Mouse (Mus musculus): ENCODE data around the gene Rab1a.
"Not testable (repeated sequence)": the region's sequence is repeated elsewhere in the genome, so short reads cannot be mapped to it uniquely, and the experiment has no call there.

Rab1a gene

DNA sequence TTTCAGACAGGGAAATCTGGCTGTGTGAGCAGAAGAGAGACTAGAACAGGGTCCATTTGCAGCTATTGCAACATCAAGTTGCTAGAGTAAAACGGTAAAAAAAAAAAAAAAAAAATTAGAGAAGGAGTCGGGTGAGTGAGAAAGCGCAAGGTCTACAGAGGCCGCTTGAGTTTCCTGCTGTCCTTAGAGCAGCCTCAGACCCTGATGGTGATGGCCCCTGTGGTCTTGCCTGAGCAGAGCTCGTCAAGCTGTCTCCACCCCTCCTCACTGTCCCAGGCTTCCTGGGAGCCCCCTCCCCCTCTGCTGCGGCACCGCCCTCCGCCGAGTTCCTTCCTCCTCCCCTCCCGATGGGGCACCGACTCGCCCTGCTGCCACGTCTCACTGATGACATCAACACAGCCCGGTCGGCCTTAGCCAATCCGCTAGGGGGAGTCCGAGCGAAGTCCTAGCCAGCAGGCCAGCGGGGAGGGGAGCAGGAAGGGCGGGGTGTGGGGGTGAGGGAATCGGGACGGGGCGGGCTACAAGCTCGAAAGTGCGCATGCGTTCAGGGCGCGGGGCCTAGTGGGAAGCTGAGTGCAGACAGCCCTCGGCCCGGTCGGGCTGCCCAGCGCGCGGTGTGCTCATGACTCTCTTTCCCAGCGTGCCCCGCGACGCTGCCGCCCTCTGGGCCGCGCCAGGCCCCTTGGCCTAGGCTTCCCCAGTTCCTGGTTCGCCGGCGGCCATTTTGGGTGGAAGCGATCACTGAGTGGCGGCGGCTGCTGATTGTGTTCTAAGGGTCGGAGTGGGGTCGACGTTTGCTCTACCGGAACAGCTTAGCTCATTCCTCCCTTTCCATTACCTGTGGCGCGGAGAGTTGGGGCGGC lies at the start of gene Rab1a:
Gene Rab1a, plus strand, starts transcription at position 720 of the 863 bp plus-strand sequence.
- DNase-seq (ENCODE audit: extremely low spot score, low read depth, low spot score) = peak; percentile 94

DNA sequence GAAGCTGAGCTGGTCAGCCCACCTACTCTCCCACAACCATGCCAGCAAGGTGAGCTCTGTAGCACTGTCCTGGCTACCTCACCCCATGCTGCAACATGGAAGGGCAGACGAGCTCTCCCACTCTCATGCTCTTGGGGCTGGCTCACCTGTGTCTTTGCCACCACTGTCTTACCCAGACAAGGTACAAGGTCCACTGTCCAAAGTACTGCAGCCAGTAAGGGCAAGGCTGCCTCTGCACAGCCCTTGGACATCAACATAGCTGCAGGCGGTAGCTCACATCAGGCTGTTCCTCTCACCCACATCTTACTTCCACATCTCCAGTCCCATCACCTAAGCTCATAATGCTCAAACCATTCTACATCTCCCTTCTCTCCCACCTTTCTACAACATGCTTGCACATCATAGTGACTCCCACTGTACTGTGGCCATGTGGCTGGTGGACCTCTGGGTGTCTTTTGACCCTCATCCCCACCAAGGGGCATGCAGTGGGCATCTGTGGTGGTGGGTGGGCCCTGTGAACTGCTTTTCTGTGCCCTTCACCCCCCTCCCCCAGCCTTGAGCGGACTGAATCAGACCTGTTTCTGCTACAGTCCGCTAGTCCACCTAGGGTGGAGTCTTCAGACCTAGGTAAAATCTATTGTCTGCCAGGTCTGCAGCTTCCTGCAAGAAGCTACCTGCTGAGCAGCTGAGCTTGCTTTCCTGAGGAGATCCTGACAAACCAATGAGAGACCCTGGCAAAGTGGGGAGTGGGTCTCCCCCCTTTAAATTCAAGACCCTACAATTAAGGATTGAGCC lies 48.9 kb upstream of the Rab1a start:
- DNase-seq (ENCODE audit: extremely low spot score, low read depth, low spot score) = no peak

DNA sequence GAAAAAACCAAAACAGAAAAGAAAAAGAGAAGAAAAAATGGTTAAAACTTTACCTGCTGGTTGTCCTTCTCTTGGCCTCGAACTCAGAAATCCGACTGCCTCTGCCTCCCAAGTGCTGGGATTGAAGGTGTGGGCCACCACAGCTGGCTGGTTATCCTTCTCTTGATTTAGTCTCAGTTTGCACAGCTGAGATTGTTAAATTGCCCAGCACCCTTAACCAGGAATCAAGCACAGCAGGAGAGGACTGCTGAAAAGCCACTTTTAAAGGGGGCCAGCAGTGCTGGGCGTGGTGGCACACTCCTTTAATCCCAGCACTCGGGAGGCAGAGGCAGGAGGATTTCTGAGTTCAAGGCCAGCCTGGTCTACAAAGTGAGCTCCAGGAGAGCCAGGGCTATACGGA lies 47.7 kb upstream of the Rab1a start:
- not testable (repeated sequence) for DNase-seq (ENCODE audit: extremely low spot score, low read depth, low spot score)

DNA sequence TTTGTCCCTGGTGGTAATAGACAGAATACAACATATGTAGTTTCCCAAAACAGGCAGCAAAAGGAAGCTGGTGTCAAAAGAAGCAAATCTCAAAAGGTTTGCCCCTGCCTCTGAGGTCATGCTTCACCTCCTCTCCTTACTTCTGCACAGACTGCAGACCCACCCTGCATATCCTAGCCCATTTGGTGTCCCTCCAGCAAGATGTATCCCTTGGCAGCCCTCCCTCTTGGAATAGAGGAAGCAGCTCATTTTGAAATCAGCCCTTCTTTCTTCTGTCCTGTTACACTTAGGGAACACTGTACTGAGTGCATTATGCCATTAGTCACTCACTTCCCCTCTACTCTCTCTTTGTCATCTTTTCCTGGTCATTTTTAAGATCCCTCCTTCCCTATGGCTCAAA lies 42.4 kb upstream of the Rab1a start:
- no peak for DNase-seq (ENCODE audit: extremely low spot score, low read depth, low spot score)

DNA sequence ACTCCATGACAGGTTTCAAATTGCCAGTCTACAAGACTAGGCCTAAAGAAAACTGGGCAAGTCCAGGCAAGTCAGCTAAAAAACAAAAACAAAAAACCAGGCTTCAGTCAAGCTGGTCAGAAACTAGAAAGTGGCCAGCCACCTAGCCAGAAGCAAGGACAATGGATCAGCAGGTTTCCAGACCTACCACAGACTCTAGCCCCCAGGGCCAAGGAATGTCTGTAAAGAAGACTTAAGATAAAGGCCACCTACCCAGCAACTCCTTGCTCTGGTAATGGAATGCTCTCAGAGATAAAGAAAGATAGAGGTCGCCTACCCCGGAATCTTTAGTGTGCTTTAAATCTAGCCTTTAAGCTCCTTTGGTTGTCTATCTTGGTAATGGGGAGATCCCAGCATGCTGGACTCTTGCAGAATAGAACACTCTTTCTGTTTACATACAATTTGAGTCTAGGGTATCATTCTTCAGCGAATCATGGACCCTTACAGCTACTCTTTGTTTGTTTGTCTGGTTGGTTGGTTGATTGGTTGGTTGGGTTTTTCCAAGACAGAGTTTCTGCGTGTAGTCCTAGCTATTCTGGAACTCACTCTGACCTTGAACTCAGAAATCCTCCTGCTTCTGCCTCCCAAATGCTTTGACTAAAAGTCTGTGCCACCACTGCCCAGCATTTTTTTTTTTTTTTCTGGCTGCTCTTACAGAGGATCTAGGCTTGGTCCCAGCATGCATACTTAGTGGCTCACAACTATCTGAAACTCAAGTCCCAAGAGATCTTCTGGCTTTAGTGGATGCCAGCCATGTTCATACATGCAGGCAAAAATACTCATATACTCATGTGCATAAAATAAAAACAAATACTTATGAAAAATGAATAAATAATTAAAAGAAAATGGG lies 36.0 kb upstream of the Rab1a start:
- no peak for DNase-seq (ENCODE audit: extremely low spot score, low read depth, low spot score)

DNA sequence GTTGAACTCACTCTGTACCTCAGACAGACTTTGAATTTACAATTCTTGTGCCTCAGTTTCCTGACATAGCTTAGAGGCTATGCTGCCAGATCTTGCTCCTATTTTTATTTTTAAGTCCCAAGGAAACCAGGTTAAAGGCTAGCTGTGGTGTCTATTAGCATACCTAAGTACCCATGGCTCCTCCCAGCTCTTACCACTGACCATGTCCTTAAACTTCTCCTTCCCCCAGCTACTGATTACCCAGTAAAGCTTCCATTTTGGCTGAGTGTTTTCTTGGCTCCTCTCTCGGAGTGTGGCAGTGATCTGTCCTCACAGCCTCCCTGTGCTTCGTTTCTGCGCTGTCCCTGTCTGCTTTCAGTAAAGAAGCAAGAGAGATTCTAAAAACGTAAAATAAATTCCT lies 35.2 kb upstream of the Rab1a start:
- no peak for DNase-seq (ENCODE audit: extremely low spot score, low read depth, low spot score)

DNA sequence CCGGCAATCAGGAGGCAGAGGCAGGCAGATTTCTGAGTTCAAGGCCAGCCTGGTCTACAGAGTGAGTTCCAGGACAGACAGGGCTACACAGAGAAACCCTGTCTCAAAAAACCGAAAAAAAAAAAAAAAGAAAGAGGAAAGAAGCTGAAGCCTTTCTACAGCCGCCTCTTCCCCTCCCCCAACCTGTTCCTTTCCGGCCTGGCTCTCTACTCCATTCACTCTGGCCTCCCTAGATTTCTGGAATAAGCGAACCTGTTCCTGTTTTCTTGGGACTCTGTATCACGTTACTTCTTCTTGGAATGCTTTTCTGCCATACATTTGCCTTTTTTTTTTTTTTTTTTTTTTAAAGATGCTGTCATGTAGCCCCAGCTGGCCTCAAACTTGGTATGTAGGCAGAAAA lies 34.8 kb upstream of the Rab1a start:
- DNase-seq (ENCODE audit: extremely low spot score, low read depth, low spot score) = not testable (repeated sequence)

DNA sequence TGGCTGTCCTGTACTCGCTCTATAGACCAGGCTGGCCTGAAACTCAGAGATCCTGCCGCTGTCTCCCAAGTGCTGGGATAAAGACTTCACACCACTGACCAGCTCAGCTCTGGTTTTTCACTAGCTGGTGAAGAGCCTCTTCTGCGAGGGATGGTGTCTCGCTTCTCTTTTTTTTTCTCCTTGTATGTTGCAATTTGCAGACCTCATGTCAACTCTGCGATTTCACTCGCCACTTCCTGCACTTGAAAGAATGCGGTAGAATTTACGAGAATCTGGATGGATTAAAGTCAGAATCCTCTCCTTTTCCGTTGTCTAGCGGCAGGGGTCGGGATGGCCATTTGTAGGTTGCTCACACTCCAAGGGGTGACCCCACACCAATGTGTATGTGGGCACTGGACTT lies 32.3 kb upstream of the Rab1a start:
- DNase-seq (ENCODE audit: extremely low spot score, low read depth, low spot score) = no peak

DNA sequence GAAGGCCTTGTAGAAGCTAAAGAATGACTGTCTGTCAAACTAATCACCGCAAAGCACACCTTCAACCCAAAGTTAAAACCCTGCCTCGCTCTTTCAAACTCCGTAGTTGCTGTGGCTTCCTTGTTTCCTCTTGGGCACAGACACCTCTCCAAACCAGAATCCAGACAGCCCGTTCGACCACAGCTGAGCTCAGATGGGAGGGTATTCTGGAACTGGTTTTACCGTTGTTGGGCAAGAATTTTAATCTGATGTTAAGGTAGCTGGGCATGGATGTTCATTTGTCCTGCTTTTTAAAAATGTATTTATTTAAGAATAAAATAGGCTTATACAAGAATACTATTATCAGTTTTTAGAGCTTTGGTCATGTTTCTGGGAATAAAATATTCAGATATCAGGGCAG lies 14.0 kb upstream of the Rab1a start:
- no peak for DNase-seq (ENCODE audit: extremely low spot score, low read depth, low spot score)

DNA sequence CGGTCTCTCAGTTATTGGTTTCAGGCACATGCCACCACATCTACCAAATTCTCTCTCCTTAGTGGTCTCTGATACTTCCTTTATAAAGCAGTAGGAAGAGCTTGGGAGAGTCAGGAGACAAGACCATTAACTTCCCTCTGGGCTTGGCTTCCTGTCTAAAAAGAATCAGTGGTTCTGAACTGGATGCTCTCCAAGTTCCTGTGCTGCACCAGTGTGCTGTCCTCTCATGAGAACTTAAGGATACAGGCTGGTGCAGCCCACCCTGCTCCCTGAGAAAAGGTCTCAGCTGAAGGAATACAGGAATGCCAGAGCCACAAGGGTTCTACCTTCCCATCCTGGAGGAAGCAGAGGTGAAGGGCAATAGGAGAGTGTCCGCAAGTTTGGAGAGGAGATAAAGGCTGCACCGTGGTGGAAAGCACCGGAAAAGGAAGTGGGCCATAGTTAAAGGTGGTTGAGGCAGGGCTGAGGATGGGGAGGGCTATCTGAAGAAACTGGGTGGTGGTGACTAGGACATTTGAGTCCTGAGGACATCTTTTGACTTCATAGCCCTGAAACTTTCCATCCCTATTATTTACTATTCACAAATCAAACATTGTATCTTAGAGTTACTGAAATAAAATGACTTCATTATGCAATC lies 8.0 kb upstream of the Rab1a start:
- DNase-seq (ENCODE audit: extremely low spot score, low read depth, low spot score) = no peak

DNA sequence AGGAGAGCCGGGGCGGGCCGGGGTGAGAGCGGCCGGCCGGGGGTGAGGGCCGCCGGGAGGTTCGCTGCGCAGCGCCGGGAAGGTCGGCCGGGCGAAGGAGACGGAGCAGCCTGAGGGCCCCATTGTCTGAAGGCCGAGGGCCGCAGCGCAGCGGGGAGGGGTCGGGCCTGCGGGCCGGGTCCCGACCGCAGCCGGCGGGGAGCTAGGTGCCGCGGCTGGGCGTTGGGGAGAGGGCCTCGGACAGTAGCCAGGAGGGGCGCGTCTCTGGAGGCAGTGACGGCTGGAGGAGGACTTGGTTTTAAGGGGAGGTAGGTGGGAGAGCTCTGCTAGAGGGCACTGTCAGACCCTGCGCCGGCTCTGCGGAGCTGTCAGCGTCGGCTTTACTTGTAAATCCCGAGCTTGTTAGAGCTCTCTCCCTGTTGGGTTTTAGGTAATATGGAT lies 449 bp downstream of the Rab1a start:
- DNase-seq (ENCODE audit: extremely low spot score, low read depth, low spot score) = no peak

DNA sequence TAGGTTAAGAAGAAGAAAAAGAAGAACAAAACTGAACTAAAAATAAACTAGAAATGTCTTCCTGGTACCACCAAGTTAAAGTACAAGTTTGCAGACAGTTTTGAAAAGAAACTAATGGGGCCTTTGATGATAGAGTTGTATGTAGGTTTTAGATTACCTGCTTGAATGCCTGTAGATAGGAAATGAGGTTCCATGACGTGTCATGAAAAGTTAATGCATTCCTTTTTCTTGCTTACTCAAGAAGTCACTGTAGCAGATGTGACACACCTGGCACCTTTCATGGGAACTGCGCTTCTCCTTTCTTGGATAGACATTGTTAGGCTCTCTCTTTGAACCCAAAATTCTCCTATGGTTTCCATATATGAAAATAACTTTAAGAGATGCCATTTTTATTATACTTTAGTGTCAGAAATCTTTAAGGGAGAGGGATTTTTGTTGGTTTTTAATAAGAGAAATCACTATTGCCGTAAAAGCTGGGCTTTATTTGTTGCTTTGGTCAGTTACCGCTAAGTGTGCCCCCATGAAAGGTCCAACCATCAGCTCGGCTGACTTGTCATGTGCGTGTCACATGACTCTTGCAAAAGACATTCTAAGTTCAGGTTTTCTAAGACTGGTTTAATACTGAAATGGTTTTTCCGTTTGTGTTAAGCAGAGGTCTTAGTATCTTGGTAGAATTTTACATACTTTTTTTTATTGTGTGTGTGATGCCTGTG lies 1.2 kb downstream of the Rab1a start:
- no peak for DNase-seq (ENCODE audit: extremely low spot score, low read depth, low spot score)

DNA sequence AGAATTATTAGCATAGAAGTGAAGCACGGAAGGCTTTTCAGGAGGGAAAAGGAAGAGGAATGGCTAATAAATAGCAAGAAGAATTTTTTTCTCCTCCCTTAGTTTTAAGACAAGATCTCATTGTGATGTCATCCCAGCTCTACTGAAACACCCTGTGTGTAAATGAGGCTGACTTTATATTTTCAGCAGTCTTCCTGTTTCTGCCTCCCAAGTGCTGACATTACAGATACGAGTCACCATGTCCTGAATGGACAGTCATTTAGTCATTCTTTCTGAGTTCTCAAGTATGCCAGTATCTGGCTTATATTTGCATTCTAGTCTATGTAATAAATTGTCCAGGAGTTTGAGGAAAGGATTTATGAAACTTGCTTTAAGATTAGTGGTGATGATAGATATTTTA lies 3.1 kb downstream of the Rab1a start:
- no peak for DNase-seq (ENCODE audit: extremely low spot score, low read depth, low spot score)

DNA sequence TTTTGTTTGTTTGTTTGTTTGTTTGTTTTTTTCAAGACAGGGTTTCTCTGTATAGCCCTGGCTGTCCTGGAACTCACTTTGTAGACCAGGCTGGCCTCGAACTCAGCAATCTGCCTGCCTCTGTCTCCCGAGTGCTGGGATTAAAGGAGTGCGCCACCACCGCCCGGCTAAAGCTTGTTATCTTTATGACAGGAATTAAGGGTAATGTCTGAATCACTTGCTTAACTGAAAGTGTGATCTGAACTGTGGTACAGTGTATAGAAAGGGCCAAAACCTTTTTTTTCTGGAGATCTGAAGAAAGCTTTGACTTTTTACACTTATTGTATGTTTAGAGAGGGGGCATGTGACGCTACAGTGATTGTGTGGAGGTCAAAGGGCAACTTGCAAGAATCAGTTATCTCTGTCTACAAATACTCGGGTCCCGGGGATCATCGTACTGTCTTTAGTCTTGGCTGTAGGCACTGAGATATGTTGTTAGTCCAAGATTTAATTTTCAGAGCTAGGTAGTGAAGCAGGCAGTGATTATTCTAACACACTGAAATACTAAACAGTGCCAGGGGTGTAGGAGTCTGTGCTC lies 3.7 kb downstream of the Rab1a start:
- no peak for DNase-seq (ENCODE audit: extremely low spot score, low read depth, low spot score)

DNA sequence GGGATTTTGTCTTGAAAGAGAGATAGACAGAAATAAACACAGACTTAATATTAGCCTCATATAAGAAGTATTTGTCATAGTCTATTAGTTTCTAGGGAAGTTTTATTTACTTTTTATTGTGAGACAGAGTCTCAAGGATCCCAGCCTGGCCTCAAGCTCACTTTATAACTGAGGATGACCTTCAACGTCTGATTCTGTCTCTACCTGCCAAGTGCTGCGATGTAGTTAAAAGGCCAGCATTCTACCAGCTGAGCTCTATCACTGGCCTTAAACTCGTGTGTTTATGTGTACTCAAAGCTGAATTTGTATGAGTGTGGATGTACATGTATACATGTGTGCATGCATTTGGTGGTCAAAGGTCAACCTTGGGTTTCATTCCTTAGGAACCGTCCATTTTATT lies 4.3 kb downstream of the Rab1a start:
- DNase-seq (ENCODE audit: extremely low spot score, low read depth, low spot score) = no peak

DNA sequence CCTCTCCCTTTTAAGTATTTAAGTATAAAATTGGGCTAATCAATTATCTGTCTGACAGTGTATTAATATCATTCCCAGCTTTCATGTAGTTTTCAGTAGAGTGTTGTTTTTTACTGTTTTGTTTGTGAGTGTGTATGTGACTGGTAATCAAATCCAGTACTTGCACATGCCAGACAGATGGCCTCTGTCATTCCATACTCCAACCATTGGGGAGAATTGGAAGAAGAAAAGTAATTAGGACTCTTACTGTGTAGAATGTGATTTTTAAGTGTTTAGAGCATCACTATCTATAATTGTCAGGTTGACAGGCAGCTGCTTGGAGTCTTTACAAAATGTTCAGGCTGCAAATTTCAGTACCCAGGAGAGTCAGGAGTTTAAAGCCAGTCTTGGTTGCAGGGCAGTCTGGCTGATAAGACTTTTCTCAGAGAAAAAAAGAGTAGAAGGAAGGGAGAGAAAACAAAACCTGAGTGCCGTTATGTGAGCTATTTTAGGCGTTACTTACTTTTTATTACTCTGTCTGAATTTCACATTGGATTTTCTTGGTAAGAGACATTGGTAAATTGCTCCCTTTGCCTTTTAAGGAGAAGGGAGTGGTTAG lies 5.5 kb downstream of the Rab1a start:
- no peak for DNase-seq (ENCODE audit: extremely low spot score, low read depth, low spot score)

DNA sequence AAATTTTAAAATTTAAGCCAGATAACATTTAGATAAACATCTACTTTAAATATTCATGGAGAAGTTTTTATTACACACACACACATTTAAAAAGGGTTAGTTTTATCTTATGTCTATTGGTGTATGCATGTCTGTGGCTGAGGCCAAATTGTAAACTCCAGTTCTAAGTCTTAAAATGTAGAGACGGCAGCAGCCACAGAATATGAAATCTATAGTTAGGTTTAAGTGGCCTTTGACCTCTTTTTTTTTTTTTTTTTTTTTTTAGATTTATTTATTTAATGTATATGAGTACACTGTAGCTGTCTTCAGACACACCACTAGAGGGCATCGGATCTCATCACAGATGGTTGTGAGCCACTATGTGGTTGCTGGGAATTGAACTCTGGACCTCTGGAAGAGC lies 6.4 kb downstream of the Rab1a start:
- DNase-seq (ENCODE audit: extremely low spot score, low read depth, low spot score) = no peak

DNA sequence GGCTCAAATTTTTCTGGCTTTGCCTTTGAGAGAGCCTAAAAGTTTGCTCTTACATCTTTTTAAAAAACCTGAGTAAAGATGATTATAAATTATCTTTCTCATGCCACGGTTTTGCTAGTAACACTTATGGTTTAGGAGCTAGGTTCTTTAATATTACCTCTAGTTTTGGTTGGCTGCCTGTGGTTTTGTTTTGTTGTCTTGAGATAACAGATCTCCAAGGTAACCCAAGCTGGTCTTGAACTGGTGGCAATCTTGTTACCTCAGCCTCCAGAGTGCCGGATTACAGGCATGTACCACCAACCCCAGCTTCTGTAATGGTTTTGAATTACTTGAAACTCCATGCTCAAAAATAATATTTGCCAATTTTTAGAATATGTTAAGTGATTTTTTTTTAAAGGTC lies 10.6 kb downstream of the Rab1a start:
- no peak for DNase-seq (ENCODE audit: extremely low spot score, low read depth, low spot score)

DNA sequence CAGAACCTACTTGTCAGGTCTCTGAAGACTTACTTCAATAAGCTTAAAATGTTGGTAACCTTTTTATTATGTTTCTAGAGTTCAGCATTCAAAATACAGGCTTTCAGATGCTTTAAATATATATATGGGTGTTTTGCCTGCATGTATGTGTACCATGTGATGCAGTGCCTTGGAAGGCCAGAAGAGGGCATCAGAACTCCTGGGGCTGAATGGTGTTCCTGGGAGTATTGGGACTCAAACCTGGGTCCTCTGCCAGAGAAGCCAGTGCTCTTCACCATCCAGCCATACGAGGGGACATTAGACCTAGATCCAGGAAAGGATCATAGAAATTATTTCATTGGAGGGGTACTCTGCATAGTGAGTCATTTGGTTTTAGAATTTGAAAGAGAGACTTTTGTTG lies 13.5 kb downstream of the Rab1a start:
- no peak for DNase-seq (ENCODE audit: extremely low spot score, low read depth, low spot score)

Data from hindlimb bud, embryonic 11.5 days (tissue).